Mouse (Mus musculus) heart, postnatal 25 days (tissue): ENCODE measurements at regions not wholly inside any gene's neighbourhood (a gene's known extent, or its start where the extent isn't known, plus 50 kb on each side); places are given as distances from the start of the nearest gene placed in this dataset.

Source experiments
- DNase-seq: peaks from one replicate; pipeline ENCODE4 v3.0.0; 2022; ENCODE audit warnings: low spot score
- intact Hi-C: fragments of 180-260 bp; cut with DNase I; formaldehyde crosslinking; loops from one replicate; pipeline ENCODE4 v1.15.1; 2025

DNA sequence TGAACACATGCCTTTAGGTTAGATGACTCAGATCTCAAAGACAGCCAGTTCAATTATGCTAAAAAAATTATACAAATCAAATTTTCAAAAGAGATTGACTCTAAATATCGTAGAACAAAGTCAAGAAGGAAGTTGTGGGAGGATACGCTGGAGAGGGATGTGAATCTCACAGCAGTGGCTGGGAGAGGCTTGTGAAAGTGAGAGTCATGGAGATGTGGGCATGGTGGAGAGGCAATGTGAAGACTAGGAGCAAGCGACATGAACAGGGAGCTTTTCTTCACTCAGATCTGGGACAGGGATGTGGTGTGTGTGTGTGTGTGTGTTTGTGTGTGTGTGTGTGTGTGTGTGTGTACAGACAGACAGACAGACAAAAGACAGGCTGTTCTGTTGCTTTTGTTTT is 87.9 kb upstream of the Dlx2 start:
- intact Hi-C loops = no loop called here
- DNase-seq = no peak

DNA sequence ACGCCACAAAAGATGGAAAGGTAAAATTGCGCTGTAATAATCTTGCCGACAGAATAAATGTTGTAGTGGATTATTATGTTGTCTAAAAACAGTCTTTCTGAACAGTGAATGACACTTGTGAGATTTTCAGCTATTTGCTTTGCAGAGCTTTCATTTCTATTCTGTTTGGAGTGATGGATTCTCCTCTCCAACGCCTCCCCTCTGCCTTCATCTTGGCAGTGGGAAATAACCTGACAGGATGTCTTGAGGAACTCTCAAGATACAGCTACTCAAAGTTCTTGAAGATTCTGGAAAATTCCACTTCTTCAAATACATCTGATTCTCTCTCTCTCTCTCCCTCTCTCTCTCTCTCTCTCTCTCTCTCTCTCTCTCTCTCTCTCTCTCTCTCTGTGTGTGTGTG is 89.6 kb upstream of the Dlx2 start:
- DNase-seq = no peak
- intact Hi-C loops = no loop called here

DNA sequence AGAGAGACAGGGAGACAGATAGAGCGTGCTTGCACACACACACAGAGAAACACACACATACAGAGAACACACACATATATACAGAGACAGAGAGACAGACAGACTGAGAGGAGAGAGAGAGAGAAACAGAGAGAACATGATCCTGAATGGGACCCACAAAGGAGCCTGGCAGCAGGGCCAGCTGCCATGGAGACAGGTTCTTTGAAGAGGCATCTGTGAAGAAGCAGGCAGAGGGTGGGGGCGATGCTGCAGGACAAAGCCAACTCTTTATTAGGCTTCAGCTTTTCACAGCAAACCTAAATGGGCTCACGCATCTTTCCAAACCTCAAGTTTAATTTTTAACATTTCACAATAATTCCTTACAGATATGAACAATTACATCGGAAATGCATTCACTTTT is 90.0 kb upstream of the Dlx2 start:
- intact Hi-C loops = no loop called here

DNA sequence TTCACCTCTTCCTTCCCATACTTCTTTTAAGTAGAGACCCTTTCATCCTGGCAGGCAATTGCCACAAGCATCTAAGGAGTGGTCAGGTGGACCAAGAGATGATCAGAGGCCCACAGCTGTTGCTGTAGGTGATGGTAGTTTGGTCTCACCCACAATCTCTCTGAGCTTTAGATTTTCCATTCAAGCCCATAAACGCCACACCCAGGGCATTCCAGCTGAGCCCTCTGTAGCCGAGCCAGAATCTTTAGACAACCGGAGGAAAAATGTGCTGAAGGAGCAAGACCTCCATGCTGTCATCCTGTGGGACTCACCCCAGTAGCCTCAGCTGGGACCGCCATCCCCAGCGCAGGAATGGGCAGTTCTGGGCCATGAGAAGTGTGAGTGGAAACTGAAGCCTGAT is 93.7 kb upstream of the Dlx2 start:
- DNase-seq = no peak
- intact Hi-C loops = no loop called here

More for the DNA sequence above, 90.0 kb upstream of the Dlx2 start:
- no peak for DNase-seq

DNA sequence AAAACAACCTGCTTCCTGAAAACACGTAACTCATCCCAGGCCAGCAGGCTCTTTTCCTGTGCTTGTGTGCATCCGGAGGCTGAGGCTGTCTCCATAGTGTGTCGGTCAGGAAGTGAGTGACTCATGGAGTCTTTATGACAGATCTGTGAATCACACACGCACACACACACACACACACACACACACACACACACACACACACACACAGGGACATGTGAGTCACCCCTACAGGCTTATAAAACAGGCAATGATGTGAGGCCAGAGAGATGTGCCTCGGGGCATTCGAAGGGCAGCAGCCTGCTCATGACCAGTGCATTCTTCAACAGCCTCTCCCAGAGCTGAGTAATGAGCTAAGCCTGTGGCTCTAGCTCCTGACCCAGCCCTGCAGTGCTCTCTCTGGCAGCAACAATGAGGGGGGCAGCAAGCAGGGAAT is 97.5 kb upstream of the Dlx2 start:
- peak; percentile 21 for DNase-seq
- intact Hi-C loops = no loop called here

DNA sequence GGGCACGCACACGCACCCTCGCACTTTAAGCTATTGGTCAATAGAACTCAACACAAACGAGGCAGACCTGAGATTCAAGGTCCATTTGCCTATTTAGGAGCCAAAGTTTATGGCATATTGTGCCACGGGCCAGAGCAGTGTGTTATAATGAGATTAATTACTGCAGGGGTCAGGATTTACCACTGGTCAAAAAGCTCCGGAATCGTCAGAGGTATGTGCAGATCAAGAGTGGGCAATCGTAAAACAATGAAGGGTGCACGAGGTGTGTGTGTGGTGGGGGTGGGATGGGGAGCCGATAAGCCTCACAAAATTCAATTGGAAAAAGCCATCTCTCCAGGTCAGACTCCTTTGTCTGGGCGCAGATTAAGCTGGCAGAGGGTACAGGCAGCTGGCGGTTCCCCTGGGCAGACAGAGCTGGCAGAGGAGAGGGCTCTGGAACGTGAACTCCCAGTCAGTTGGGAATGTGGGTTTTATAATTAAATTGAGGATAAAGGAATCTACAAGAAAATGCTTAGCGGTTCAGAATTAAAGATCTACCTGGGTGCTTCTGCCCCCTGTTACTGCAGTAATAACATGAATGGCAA is 97.4 kb upstream of the Itga6 start:
- DNase-seq = no peak
- intact Hi-C loops = no loop called here

DNA sequence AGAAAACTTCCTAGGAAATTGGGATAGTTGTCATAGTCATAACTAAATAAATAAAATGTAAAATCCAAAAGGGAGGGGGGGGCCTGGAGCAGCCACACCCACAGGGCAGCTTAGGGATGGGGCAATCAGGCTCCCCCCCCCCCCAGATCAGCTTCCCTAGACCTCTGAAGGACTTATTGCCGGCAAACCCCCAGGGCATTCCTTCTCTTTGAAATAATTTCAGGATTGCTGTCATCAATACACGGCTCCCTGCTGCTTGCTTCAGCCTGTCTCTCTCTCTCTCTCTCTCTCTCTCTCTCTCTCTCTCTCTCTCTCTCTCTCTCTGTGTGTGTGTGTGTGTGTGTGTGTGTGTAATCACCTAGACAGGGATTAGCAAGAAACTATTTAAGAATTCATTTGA is 93.8 kb upstream of the Itga6 start:
- intact Hi-C loops = loop anchor here (2.0 kb wide), 1 partner anchor 161 kb away; no protein-coding TSS in a partner anchor
- no peak for DNase-seq

DNA sequence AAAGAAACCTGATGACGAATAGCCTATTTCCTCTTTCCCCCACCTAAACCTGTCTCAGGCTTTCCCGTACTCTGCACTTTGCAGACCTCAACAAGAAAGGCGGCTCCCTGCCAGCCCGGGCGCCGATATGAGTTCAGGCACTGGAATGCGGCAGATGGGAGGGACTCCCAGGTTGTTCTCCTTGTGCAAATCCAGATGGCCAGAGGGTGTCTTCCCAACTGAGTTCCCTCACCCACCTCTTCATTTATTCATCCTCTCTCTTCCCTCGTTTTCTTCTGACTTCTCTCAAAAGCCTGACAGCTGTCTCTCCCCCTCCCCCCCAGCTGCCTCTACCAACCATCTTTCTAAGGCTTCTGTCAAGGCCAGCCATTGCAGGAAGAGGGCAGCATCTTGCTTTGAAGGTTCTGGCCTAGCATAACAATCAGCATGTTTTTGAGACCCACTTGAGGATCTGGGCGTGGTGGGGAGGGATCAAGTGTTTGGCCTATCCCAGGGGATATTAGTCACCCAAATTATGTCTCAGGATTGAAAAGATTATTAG is 93.1 kb upstream of the Itga6 start:
- intact Hi-C loops = loop anchor here (2.0 kb wide), 1 partner anchor 160 kb away; no protein-coding TSS in a partner anchor
- no peak for DNase-seq

DNA sequence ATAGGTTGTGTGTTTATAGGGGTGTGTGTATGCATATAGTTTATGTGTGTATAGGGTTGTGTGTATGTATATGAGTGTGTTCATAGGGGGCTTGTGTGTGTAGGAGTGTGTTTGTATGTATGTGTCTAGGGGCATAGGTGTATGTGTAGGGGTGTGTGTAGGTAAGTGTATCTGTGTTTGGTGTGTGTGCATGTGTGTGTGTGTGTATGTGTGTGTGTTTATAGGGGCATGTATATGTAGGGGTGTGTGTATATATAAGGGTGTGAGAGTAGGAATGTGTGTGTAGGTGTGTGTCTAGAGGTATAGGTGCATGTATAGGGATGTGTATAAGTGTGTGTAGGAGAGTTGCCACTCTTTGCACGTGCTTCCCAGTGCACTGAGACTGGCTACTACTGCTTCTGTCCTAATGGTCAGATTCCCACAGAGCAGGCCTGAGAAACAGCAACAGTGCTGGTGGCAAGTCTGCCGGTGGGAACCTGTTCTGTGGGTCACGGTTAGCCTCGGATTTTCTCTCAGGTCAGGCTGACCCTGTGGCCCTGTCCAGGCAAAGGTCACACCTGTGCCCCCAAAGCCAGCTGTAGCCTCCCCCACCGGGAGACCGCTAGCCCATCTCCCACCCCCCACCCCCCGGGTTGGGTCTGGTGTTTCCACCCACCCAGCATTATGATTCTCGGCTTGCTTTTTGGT is 90.5 kb upstream of the Itga6 start:
- intact Hi-C loops = no loop called here
- DNase-seq = no peak

DNA sequence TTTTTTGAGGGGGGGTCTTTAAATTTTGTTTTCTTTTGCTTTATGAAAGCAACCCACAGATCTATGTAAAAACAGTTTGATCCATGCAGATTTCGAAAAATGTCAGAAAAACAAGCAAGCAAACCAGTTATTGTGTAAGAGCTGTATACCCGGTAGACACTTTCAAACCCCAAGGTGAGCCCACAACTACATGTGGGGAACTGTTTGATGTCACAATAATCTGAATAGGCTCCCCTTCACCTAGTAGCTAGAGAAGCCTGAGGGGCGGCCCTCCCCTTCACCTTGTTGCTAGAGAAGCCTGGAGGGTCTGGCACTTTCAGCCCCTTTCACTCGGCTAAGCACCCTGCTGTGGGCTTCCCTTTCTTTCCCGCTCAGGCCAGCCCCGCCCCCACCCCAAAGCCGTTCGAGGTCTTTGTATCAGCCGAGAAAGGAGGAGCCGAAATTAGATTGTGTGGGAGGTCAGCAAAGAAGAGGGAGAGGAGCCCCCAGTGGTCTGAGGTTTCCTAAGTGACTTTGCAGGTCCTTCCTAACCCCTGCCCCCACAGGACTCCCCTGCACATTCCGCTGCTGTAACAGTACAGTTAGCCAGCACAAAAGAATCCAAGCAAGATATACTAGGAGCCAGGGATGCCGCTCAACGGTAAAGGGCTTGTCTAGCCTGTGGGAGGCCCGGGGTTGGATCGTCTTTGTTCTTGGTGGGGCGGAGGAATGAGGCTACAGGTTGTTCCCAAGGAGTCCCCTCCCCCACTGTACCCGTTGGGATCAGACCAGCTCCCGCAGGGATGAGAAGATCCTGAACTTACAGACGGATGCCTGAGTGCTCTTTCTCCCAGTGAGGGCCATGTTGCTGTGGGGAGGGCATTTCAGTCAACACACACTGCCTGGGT is 89.7 kb upstream of the Itga6 start:
- intact Hi-C loops = no loop called here
- DNase-seq = no peak

DNA sequence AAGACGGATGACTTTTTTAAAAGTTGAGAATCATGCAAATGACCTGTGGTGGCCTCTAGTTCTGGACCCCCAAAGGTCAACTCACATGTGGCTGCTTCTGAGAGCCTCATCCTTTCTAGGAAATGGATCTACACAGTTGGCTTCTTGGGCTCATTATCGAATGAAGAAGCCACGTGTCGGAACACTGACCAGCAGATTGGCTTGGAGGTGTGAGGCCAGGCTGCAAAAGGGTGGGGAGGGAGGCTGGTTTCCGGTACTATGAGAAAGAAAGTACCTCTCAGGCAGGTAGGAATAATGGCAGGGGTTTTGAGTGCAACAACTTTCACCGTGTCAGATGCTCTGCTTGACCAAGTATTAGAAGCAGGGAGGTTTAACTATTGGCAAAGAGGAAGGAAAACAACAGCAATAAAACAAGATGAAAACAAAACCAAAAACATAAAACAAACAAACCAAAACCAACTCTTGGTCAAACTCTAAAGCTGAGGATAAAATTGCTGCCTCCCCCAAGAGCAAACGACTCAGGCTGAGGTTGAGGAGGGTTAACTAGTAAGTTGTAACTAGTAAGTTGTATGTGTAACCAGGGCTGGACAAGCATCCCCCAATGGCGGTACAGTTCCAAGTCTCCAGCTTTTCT is 88.7 kb upstream of the Itga6 start:
- no peak for DNase-seq
- intact Hi-C loops = no loop called here

DNA sequence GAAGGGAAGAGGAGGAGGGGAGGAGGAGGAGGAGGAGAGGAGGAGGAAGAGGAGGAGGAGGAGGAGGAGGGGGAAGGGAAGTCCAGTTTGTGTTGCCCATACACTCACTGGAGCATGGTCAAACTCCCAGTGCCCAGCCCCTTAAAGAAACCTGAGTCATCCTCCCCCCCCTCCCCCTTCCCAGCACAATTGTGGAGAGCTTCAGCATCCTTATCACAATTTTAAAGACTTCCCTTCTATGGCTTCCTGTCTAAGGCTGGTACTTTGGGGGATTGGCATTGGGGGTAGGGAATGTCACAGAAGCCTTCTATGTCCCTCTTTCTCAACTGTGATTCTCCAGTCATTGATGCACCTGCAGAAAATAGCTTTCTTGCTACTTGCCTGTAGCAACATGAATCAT is 84.0 kb upstream of the Itga6 start:
- DNase-seq = no peak
- intact Hi-C loops = loop anchor here (5.0 kb wide), 1 partner anchor 34 kb away; no protein-coding TSS in a partner anchor

DNA sequence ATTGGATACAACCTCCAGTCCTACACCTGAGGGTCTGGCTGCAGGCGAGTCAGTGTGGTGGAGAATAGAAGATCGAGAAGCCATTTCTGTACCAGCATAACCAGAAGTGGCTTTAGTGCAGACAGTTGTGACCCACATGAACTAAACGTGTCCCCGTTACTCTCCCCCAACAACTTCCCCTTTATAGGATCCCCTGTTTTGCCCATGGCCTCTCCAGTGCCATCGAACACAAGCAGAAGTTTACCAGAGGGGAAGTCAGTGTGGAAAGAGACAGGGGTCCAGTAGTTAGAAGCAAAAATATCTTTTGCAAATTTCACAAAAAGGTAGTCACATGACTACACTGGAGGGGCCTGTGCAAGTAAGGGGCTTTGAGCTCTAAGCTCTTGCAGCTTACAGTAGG is 83.4 kb upstream of the Itga6 start:
- DNase-seq = no peak
- intact Hi-C loops = loop anchor here (5.0 kb wide), 1 partner anchor 35 kb away; no protein-coding TSS in a partner anchor

DNA sequence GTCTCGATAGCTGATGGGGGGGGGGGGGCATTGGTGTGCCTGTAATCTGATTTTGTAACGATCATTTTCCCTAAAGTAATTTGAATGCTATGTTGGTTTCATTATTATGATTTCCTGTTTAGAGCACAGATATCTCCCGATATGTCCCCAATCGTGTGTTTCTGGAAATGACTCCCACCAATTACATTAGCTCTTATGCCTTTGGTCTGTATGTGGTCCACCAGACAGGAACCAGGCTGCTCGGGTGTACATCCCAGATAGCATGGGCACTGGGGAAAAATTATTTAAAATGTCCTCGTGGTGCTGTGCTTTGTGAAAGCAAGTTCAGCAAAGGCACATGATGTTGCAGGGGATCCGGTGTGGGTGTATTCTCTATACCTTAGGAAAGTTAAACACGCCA is 82.0 kb upstream of the Itga6 start:
- DNase-seq = no peak
- intact Hi-C loops = loop anchor here (5.0 kb wide), 1 partner anchor 36 kb away; no protein-coding TSS in a partner anchor

DNA sequence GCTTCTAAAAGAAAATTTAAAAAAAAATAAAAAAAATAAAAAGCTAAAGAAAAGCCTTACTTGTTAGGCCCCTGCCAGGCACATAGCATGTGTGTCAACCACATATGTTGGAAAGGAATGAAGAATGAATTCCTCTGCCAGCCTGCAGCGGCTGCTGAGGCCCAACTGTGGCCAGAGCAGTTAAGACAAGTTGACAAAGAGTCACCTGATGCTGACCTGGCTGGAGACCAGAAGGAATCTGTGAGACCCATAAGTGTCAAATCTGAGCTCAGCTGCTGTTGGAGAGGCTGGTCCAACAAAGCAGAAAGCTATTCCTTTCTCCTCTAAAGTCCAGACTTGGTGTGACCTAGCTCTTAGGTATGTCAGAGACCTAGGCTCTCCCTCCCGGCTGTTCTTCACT is 78.5 kb upstream of the Itga6 start:
- DNase-seq = no peak

DNA sequence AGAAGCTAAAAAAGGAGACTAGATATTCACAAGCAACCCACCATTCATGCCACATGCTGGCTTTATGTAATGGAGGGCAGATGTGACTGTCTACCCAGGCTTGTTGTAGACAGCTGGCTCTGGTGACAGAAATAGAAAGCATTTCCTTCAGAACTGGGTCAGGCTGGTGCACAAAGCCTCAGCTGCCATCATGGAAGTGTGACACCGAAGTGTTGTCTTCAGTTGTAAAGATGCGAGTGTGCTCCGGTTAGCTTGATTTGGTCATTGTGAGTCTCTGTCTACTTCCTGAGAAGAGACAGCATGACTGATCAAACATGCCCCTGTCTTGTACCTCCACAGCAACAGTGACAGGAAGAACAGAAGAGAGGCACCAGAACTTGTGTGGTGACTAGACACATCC is 77.7 kb upstream of the Itga6 start:
- DNase-seq = no peak
- intact Hi-C loops = no loop called here

More for the DNA sequence above, 78.5 kb upstream of the Itga6 start:
- intact Hi-C loops = no loop called here

DNA sequence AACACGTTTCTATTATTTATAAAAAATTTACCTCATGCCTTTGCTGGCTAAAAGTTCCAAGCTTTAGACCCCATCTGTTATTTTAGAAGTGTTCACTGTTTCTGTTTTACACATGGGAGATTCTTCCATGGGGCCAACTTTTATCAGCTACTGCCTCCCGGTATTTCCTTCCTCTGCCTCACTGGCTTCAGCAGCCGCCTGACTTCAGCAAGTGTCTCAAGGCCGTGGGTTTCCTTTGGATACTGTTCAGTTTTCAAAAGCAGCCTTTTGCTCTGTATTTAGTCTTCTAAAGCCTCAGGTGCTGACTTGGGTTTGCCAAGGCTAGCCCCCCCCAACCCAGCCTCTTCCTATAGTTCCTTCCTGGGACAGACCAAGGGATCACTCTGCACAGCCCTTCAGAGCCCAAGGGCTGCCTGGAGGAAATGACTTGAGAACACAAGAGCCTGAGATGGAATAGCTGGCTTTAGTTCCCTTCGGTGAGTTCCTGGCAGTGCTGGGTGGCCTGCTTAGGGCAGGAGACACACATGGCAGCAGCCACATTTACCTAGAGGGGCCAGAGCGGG is 75.1 kb upstream of the Itga6 start:
- intact Hi-C loops = loop anchor here (2.0 to 5.0 kb wide), 3 partner anchors 42 to 142 kb away; no protein-coding TSS in a partner anchor
- DNase-seq = no peak

DNA sequence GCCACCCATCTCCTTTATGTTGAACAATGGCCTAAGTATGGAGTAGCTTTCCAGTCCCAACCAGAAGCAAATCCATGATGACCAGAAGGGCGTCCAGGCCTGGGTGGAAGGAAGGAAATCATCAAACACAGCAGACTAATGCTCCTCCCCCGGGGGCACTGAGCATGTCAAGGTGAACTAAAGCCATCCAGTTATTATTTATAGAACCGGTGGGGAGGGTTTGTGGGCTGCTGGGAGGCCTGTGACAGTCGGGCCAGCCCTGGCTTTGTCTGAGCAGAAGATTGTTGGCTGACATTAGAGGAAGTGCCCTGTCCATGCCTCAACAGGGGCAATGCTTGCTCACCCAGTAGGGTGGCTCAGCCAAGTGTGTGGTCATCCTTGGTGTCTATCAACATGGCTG is 74.5 kb upstream of the Itga6 start:
- peak; percentile 18 for DNase-seq
- intact Hi-C loops = loop anchor here (2.0 to 5.0 kb wide), 3 partner anchors 41 to 141 kb away; no protein-coding TSS in a partner anchor

DNA sequence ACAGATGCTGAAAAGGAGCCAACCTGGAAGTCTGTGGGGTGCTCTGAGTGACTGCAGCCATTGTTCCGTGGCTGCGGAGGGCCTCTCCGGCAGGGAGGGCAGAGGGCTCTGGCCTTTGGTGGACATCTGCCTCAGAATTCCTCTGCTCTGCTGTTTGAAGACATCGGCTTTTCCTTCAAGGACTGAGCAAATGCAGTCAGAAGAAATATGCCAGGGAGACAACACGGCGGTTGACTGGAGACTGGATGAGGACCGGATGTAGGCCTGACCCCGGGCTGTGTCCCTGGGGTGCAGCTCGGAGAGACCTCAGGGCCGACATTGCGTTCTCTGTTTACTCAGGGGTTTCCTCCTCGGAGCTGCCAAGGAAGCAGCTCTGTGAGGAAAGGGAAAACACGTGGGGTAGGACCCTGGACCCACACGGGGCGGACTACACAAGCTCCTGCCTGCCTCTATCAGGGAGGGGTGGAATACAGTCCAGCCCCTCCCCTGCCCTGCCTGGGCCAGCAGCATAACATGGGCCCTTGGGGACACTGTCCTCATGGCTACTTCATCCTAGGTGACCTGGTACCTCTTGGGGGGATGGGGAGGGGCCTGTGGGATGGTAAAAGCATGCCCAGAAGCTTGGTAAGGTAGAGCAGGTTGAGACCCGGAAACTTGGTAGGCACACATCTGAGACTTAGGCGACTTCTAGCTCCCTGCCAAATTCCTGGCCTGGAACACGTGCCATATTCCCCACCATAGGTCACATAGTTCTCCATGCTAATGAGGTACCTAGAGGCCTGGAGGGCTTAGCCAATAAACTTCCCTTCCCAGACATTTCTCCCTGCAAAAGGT is 72.1 kb upstream of the Itga6 start:
- intact Hi-C loops = loop anchor here (5.0 kb wide), 2 partner anchors 39 to 139 kb away; no protein-coding TSS in a partner anchor
- DNase-seq = peak; percentile 81
